Mouse (Mus musculus): ENCODE measurements around the gene Pik3c2g.

Gene Pik3c2g

DNA sequence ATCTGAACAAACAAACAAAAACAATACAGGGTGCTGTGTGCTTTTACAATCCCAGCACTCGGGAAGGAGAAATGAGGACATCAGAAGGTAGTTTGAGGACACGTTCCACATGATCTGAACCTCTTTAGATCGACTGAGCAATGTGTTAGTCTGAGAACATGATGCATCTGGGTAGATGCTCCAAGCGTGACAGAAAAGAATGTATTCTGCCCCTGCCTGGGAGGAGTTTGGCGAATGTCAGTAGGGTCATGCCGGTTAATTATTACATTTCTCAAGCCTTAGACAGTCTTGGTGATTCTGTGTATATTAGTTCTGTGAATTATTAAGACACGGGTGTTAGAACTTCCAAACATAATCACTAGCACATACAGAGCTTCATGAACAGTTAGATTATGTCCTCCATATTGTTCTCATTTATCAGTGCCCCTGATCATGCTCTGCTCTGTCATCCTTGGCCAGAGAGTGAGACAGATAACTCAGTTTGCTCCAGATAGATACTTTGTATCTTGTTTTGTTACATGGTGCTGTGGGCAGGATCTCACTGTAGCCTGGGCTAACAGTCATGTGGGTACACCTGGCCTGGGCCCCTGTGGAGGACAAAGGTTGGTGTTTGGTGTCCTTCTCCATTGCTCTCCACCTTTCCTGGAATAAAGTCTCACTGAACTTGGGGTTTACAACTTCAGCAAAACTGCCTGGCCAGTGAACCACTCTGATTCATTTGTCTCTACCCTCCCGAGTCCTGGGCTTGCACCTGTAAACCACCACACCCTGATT is 360.3 kb downstream of the Pik3c2g start:
- DNase-seq: no peak

DNA sequence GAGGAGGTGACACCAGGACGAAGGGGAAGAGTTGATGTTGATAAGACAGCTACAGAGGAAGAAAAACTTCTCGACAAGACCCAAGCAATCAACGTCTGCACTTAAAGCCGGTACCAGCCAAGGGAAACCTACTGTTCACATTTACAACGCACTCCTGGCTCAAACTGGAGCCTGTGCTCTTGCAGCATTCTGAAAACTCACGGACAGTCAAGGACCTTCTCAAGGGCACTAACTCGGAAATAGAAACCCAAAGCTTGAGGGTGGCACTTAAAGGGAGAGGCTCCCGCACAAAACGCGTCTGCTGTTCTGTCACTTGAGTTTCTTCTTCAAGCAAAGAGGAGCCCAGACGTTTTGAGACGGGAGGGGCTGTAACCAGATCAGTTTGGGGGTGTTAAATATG is 366.6 kb downstream of the Pik3c2g start:
- DNase-seq: no peak

DNA sequence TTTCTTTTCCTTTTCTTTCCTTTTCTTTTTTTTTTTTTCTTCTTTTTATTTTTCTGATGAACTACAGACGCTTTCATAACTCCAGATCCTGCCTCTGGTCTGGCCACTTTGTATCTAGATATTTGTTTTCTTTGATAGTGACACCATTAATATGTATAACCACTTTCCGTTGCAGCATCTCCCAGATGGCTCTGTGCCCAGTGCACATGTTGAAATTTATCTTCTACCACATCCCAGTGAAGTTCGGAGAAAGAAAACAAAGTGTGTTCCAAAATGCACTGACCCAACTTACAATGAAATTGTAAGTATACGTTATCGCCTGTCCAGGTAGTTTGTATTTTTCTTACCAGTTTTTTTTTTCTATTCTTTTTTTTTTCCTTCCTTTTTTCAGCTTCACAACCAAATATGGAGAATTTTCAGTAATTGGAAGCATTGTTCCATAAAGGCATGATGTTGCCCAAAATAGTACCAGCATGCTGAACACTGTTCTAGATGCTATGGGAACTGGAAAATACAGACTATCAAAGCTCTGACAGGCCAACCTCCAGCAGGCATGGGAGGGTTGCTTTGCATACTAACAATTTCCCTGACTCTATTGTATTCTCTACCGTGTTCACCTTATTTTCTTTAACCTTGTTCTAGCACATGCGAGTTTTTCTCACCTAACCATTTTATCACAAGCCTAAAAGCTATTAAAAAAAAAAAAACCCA is 370.7 kb downstream of the Pik3c2g start:
- DNase-seq: no peak

DNA sequence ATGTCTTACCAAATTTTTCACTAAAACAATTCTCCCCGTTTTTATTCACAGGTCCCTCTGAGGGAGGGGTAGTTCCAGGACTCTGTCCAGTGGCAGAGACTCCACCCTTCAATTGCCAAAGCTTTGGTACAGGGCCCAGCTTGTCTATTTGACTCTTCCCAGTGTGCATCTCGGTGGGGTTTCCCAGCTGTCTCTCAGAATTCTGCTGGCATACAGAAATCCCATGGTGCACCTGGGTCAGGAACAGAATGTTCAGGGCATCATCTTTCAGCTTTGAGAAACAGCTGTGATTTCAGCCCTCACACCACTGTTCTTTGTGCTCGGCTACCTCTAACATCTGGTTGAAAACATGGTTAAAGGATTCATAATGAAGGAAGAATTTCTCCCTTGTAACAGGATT is 376.8 kb downstream of the Pik3c2g start:
- no peak for DNase-seq

DNA sequence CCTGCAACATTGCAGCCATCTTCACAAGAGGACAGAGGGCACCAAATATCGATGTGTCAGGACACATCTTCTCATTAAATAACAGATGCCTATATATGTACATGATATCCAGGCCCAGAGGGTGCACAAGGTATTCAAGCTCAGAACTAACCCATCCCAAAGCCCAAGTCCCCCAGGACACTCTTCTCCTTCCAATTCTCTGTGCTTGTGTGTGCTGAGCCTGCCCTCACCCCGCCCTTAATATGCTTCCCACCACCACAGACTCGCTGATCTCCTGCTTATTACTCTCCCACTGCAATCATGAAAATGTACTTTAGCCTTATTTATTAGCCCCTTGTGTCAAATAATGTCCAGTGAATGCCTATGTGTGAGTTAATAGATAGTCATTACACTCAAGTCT is 377.9 kb downstream of the Pik3c2g start:
- DNase-seq: no peak

DNA sequence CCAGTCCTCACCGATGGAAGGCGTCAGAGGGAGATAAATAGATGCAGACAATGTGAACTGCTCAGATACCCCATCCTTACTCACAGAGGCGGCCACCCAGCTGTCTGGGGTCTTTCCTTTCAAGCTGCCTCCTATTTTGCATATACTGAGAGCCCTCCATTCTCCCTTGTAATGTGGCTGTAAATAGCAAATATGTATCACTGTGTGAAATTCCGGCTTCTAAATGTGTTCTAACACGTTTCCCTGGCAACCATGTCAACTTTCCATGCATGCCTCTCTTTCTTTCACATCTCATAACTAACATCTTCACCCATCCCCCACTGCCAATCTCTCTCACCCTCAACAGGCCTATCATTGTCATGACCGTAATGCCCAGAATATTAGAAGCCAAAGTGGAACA is 379.7 kb downstream of the Pik3c2g start:
- DNase-seq: no peak

DNA sequence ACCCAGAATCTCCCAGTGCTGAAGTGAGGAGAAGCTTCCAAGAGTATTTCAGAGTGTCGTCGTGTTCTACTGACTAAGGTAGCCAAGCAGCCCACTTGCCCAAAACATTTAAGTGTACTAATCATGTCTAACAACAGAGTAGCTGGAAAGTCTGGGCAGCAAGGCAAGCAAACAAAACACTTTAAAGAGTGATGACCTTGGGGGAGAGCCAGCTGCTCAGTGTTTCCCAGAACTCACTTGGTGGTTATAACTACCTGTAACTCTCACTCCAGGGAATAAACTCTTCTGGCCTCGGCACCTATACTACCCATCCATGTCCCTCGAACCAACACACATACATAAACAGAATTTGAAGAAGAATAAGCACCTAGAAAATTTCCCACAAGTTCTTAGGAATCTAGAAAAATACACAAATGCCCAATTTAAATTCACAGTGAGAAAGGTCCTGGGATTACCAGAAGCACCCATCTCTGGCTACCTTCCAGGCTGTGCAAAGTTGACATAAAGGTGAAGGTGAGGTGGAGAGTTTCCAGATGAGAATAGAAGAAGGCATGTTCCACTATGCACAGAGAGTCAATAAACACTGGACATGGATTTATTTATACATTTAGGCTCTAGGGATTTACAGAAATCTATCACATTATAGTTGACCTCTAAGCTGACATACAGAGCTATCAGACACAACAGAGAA is 384.7 kb downstream of the Pik3c2g start:
- no peak for DNase-seq

DNA sequence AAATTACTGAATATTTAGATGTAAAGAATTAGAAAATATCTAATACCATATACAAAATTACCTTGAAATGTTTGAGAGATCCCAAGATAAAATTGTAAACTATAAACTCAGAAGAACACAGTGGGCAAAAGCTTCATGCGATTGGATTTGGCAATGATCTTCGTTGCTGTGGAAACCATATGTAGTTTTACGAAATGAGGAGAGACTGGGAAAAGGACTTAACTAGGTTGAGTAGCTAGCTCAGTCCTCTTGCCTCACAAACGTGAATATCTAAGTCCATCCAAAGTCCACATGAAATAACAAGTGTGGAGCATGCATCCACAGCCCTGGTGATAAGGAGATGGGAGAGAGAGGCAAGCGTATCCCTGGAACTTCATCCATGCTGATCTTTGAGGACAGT is 387.6 kb downstream of the Pik3c2g start:
- no peak for DNase-seq

DNA sequence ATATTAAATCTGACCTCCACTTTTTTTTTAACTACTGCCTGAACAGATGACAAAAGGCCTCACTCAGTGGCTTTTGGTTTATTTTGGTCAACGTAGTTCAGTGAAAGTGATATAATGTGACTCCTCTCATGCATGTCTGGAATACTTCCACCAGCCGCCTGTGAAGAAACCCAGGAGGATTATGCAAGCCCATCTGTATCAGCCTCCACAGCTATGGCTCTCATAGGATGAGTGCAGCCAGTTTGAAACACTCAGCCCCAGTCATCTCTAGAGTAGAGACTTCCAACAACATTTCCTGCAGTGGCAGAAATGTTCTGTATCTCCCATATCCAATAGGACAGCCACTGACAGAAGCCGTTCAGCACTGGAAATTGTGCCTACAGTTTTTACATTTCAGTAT is 391.1 kb downstream of the Pik3c2g start:
- no peak for DNase-seq

DNA sequence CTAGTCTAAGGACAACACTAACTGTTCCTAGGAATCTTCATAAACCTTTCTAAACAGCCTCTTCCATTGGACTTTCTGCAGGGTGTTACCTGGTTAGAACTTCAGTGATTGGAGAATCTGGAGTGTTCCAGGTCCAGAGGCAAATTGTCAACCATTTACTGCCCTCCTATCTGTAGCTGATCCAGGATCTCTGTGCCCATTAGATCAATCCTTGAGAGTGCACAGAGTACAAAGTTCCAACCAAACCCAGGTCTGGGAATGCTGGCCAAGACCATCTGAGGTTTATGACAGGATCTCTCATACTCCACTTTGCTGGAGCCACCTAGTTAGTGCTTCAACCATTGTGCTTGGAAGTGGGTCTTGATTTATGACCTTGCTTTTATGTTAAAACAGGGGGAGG is 394.0 kb downstream of the Pik3c2g start:
- no peak for DNase-seq

DNA sequence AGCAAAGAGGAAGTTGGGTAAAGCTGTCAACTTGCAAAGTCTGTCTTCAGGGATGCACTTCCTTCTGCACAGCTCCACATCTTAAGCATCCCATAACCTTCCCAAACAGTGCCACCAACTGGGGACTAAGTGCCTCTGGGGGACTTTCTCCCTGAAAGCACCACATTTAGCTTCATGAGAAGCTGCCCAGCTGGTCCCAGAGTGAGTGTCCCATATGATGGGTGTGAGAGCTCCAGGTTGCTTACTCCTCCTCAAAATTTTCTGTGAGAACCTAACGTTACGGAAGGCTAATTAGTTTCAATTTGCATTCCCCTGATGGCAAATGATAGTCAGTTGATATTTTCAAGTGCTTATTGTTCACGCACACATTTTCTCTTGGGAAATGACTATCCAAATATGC is 397.0 kb downstream of the Pik3c2g start:
- DNase-seq: no peak

DNA sequence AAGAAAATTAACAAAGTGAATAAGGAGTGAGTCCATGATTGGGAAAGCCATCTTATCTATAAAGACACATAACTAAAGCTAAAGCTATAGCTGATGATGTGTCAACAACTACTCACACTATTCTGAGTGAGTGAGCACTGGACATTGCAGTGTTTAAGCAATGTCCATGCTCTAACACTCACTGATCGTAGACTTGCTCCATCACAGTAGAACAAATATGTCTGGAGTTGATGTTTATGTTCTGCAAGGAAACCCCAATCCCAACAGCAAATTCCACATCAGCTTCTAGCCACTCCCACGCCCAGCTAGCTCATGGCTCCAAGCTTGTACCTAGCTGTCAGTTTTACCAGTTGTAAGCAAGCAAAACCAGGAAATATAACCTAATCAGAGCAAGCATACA is 399.5 kb downstream of the Pik3c2g start:
- no peak for DNase-seq

DNA sequence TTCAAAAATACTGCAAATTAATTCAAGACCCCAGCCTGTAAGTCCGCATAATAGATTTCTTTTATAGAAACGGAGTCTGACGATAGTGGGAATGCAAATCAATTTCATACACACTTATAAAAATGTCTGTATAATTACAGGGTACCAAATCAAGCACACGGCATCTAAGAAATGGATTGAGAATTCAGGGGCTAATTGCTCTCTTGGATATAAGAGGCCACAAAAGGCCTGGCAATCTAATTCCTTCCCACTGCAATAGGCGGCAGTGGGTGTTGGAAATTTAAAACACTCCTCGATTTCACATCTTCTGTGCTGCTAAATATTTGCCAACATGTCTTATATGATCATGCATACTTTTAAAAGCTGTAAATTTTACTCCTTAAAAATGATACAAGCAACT is 402.1 kb downstream of the Pik3c2g start:
- DNase-seq: no peak

DNA sequence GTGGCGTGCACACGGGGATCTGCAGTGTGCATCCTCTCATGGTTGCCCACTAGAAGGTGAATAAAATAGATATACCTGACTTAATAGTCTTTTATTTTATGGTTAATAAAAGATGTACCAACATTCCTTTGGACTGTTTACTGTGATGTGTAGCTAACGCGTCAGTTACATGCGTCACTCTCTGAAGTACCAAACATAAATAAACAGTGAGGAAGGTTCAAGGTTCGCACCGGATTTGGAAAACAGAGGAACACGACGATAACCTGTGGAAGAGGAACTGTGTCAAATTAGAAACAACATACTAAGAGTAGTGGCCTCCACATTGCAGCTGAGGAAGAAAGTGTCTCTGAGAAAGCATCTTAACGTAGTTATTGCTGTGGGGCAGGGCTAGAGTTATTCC is 402.6 kb downstream of the Pik3c2g start:
- no peak for DNase-seq

DNA sequence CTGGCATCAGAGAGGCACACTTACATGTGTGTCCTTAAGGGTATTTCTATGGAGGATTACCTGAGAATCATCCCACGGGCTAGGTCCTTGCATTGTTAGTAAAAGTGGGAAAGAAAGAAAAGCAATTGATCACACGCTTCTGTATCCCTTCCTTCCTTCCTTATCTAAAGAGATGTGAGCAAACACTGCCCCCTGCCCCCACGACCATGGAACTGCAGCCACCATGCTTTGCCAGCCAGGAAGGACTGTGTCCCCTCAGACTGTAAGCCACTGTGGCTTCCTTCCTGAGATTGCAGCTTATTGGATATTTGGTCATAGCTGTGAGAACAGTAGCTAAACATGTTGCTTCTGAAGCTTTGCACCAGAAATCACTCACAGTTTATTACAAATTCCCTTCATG is 418.2 kb downstream of the Pik3c2g start:
- DNase-seq: no peak
